In the genomic region with DNA sequence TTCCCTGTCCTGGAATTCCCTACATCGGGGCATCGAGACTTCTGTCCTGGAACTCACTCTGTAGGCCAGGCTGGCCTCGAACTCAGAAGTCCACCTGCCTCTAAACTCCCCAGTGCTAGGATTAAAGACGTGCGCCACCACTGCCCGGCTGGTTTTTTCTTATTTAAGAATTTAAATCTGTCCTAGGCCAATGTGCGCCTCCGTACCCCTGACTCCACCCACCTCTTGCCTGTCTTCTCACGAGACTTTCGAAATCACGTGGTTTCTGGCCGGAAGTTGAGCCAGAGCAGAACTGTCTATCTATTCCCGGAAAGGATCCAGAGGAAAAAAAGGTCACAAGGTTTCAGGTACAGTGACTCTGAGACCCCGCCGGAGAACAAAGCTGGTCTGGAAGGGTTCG, we compare ENCODE assay signal across 15 mouse cellular contexts. TPM values are rescaled to one million over a fixed set of nuclear protein-coding genes. Genes with fewer than 3 reads are reported as not detected.
"Had no signal": no experiment of that assay in that cellular context is flagged by ENCODE, and none has a peak within 500 bp of the region (broad histone marks: within the 10 kb centered on the region; RNA-seq: fewer than 3 reads in every experiment).

No protein-coding gene starts in this region.

- ATAC-seq: midbrain, embryonic 16.5 days had no signal

- H3K4me1 ChIP-seq: midbrain, embryonic 12.5 days had no signal

- H3K9me3 ChIP-seq: limb, embryonic 13.5 days; midbrain, embryonic 12.5 days; stomach, embryonic 15.5 days had no signal

- H3K27me3 ChIP-seq: limb, embryonic 13.5 days; midbrain, embryonic 12.5 days; stomach, embryonic 15.5 days had no signal

- H3K4me3 ChIP-seq: limb, embryonic 13.5 days; midbrain, embryonic 12.5 days; stomach, embryonic 15.5 days had no signal

- H3K36me3 ChIP-seq: limb, embryonic 13.5 days; midbrain, embryonic 12.5 days; stomach, embryonic 15.5 days had no signal

- H3K27ac ChIP-seq: limb, embryonic 13.5 days; liver, embryonic 14.5 days; macrophage; midbrain, embryonic 12.5 days; stomach, embryonic 15.5 days had no signal

- DNase-seq: kidney, postnatal 10 days; kidney, postnatal 4 days; left cerebral cortex, postnatal 4 days; lung, embryonic 14.5 days; lung, postnatal 10 days; right cerebral cortex, postnatal 14 days; thymus, adult 18-20 months; thymus, postnatal 14 days had no signal

RNA-seq across cellular contexts. Expression of a gene that starts 29.5 kb away (rescaled TPM):
- total RNA-seq: liver, adult 2 months had no signal
- polyA plus RNA-seq: liver, adult 2 months; macrophage had no signal
